Mouse (Mus musculus) c-Kit-positive CD71-negative TER-119-negative erythroid progenitor cells, embryonic 14.5 days (primary cell): ENCODE results near the gene Capn6.

Experiments used
- DNase-seq: peaks from one replicate; pipeline ENCODE4 v3.0.0-alpha.2; 2013; ENCODE audit warnings: low read depth

Gene Capn6

GRCm38 (mm10) chrX:143827212-143827611 lies at the start of gene Capn6:
Capn6 (minus strand) TSS chrX:143827414.
- no peak for DNase-seq

GRCm38 (mm10) chrX:143867129-143867664 lies 40.0 kb upstream of the Capn6 start:
- DNase-seq = no peak

- no peak for DNase-seq
Observed at GRCm38 (mm10) chrX:143851351-143851750, 24.1 kb upstream of the Capn6 start.

DNA sequence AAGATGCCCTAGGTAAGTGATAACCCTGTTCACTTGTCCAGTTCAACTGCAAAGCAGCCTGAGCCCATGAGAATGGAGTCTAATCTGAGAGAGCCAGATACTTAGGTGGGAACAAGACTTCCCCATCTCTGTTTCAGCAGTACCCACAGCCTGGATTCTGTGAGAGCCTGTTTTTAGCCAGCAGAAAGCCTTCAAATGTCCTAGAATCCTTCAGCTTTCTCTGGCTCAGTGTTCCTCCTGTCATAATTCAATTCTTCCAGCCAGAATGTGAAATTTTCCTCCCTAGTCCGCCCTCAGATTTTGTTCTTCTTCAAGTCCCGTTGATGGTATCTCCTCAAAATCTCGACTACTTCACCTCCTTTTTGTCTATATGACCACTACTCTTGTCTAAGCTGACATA lies 22.8 kb upstream of the Capn6 start:
- no peak for DNase-seq

GRCm38 (mm10) chrX:143846637-143847036 lies 19.4 kb upstream of the Capn6 start:
- no peak for DNase-seq

GRCm38 (mm10) chrX:143826521-143826920 lies 693 bp downstream of the Capn6 start:
- no peak for DNase-seq

DNA sequence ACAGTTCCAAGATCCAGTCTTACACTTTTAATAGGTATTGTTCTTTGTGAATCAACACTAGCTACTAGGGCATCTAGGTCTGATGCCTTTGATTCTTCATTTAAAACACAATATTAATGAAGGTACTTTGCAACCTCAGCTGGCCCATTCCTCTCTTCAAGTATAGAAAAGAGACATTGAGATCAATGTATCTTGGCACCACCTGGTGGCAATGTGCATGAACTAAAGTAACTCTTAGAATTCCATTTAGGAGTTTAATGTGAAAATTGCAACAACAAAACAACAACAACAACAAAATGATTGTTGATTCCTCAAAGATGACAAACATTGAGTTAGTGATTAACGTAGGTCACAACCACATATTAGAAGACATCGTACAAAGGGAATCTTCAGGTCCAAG lies 8.3 kb downstream of the Capn6 start:
- DNase-seq = no peak

DNA sequence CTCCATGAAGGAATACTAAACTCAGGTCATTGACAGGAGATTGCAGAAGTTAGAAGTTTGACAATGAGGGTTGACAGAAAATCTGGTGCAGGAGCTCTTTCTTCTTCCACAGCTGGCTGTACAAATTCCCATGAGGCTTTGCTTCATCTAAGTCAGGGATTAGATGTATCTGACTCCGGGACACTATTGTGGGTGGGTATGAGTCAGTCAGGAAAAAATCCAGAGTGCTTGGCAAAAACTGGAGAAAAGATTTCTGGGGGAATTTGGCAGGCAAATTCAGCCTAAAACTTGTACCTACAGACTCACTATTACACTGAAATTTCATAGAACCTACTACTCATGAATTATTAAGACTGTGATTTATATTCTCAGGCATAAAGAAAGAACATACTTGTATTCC lies 11.3 kb downstream of the Capn6 start:
- no peak for DNase-seq

- no peak for DNase-seq
Observed at GRCm38 (mm10) chrX:143762556-143762955, 64.7 kb downstream of the Capn6 start.
